Mouse (Mus musculus) lung, embryonic 14.5 days (tissue): ENCODE data around the gene Usp24. TPM values are rescaled to one million over a fixed set of nuclear protein-coding genes. Genes with fewer than 3 reads are reported as not detected.

Source experiments
- ATAC-seq: fragments of 200-750 bp; cut with Nextera tagmentation; 2 replicates; pipeline ENCODE4 v1.8.0; 2017; ENCODE audit warnings: mild to moderate bottlenecking, moderate TSS enrichment, moderate library complexity; ENCODE audit not compliant: insufficient read depth
- DNase-seq: peaks from one replicate; pipeline ENCODE4 v3.0.0-alpha.2; 2015
- H3K27ac ChIP-seq: fragments of 300-500 bp; sonication (generic); 2 replicates; pipeline ENCODE4 v1.5.1; 2014; ENCODE audit warnings: low read depth, mild to moderate bottlenecking, moderate library complexity
- H3K27me3 ChIP-seq: fragments of 300-500 bp; sonication (generic); 2 replicates; pipeline ENCODE4 v1.6.1; 2014; ENCODE audit warnings: low read length, control low read depth; ENCODE audit not compliant: insufficient read depth
- H3K36me3 ChIP-seq: fragments of 300-500 bp; sonication (generic); 2 replicates; pipeline ENCODE4 v1.6.1; 2014; ENCODE audit warnings: control low read depth; ENCODE audit not compliant: insufficient read depth
- H3K4me1 ChIP-seq: fragments of 300-500 bp; sonication (generic); 2 replicates; pipeline ENCODE4 v1.6.1; 2014; ENCODE audit warnings: antibody characterized with exemption, control low read depth; ENCODE audit not compliant: insufficient read depth
- H3K4me2 ChIP-seq: fragments of 300-500 bp; sonication (generic); 2 replicates; pipeline ENCODE4 v1.6.1; 2014; ENCODE audit warnings: mild to moderate bottlenecking
- H3K4me3 ChIP-seq: fragments of 300-500 bp; sonication (generic); 2 replicates; pipeline ENCODE4 v1.5.1; 2014; ENCODE audit warnings: low read depth, low read length
- H3K9ac ChIP-seq: fragments of 300-500 bp; sonication (generic); 2 replicates; pipeline ENCODE4 v1.6.1; 2014
- H3K9me3 ChIP-seq: fragments of 300-500 bp; sonication (generic); 2 replicates; pipeline ENCODE4 v1.6.1; 2016; ENCODE audit warnings: low read depth, low read length, control low read depth
- CTCF ChIP-seq: IDR thresholded peaks from 2 replicates; pipeline ENCODE4 v1.5.1; 2016; ENCODE audit warnings: antibody characterized with exemption, low read depth
- WGBS: fragments of 180-500 bp; shearing (Covaris S2); extraction: QIAGEN DNeasy Blood & Tissue Kit; methylation state at CpG from one replicate; pipeline ENCODE4 v1.1.7; 2014; 5-methylcytosine and 5-hydroxymethylcytosine counted together
- polyA plus RNA-seq: library from polyadenylated mRNA; unstranded; fragments of >200 nt; fragmentation: Nextera tagmentation; extraction: Ambion mirVana; gene quantifications from 2 replicates; pipeline ENCODE4 v1.2.1, GENCODE M21; 2014

Gene Usp24
- polyA plus RNA-seq, 1 experiment from 2014 or later = 12.6 TPM

GRCm38 (mm10) chr4:106312651-106313050, 3.4 kb upstream of the Usp24 start:
- Histone ChIP-seq H3K4me3 (no peak overlapping the region), H3K4me1 (peaks cover 2% of the 10 kb centered on the region; the same call in 1 of the 2 replicates), H3K27me3 (no peaks in the 10 kb centered on the region), H3K27ac (no peak overlapping the region), H3K4me2 (no peak overlapping the region), H3K36me3 (no peaks in the 10 kb centered on the region), H3K9me3 (no peaks in the 10 kb centered on the region), H3K9ac (no peak overlapping the region)
- TF ChIP-seq CTCF = no peak
- 54% methylated on average over 8 of the region's 8 CpGs for WGBS
- DNase-seq = no peak
- no peak for ATAC-seq

GRCm38 (mm10) chr4:106313070-106313469, 2.9 kb upstream of the Usp24 start:
- no peak for TF ChIP-seq CTCF
- H3K27ac ChIP-seq = no peak overlapping the region
- ATAC-seq = no peak
- no peak for DNase-seq
- WGBS = 78% methylated on average over 8 of the region's 8 CpGs
- no peaks in the 10 kb centered on the region for H3K27me3 ChIP-seq
- no peaks in the 10 kb centered on the region for H3K36me3 ChIP-seq
- H3K9me3 ChIP-seq = no peaks in the 10 kb centered on the region
- no peak overlapping the region for H3K4me2 ChIP-seq
- no peak overlapping the region for H3K9ac ChIP-seq
- peaks cover 6% of the 10 kb centered on the region; the same call in 1 of the 2 replicates for H3K4me1 ChIP-seq
- no peak overlapping the region for H3K4me3 ChIP-seq

- no peaks in the 10 kb centered on the region for H3K9me3 ChIP-seq
- DNase-seq (no peak), ATAC-seq (no peak)
- no peak overlapping the region for H3K4me2 ChIP-seq
- H3K4me1 ChIP-seq = peaks cover 7% of the 10 kb centered on the region; the same call in 1 of the 2 replicates
- no peak overlapping the region for H3K27ac ChIP-seq
- no peak overlapping the region for H3K9ac ChIP-seq
- H3K27me3 ChIP-seq = no peaks in the 10 kb centered on the region
- no peak overlapping the region for H3K4me3 ChIP-seq
- TF ChIP-seq CTCF = no peak
- no peaks in the 10 kb centered on the region for H3K36me3 ChIP-seq
- WGBS = 58% methylated on average over 4 of the region's 4 CpGs
These were observed 2.1 kb upstream of the Usp24 start for GRCm38 (mm10) chr4:106313874-106314273.

- Histone ChIP-seq H3K9me3 (no peaks in the 10 kb centered on the region), H3K4me3 (no peak overlapping the region), H3K4me1 (peaks cover 7% of the 10 kb centered on the region; the same call in 1 of the 2 replicates), H3K27me3 (no peaks in the 10 kb centered on the region), H3K4me2 (no peak overlapping the region), H3K9ac (no peak overlapping the region), H3K27ac (no peak overlapping the region), H3K36me3 (no peaks in the 10 kb centered on the region)
- DNase-seq (no peak), ATAC-seq (no peak)
- TF ChIP-seq CTCF = no peak
These were observed 1.7 kb upstream of the Usp24 start for GRCm38 (mm10) chr4:106314291-106314690.

GRCm38 (mm10) chr4:106316351-106317178, 552 bp downstream of the Usp24 start:
- peaks cover 7% of the 10 kb centered on the region; the same call in 1 of the 2 replicates for H3K4me1 ChIP-seq
- TF ChIP-seq CTCF = no peak
- H3K4me2 ChIP-seq = peak overlapping the region; percentile 80
- peak; percentile 77 for ATAC-seq
- H3K9me3 ChIP-seq = no peaks in the 10 kb centered on the region
- peak overlapping the region; percentile 97 for H3K9ac ChIP-seq
- under 1% methylated on average over 80 of the region's 81 CpGs for WGBS
- peak overlapping the region; percentile 90 for H3K27ac ChIP-seq
- no peaks in the 10 kb centered on the region for H3K27me3 ChIP-seq
- no peaks in the 10 kb centered on the region for H3K36me3 ChIP-seq
- peak overlapping the region; percentile 94 for H3K4me3 ChIP-seq
- peak; percentile 65 for DNase-seq

GRCm38 (mm10) chr4:106317179-106318055, 1.4 kb downstream of the Usp24 start:
- H3K27me3 ChIP-seq = no peaks in the 10 kb centered on the region

More at GRCm38 (mm10) chr4:106317179-106318055, 1.4 kb downstream of the Usp24 start:
- Histone ChIP-seq H3K9me3 (no peaks in the 10 kb centered on the region), H3K4me3 (peak overlapping the region; percentile 94), H3K27ac (peak overlapping the region; percentile 90), H3K4me2 (peak overlapping the region; percentile 80), H3K9ac (peak overlapping the region; percentile 97), H3K36me3 (no peaks in the 10 kb centered on the region), H3K4me1 (peaks cover 7% of the 10 kb centered on the region; the same call in 1 of the 2 replicates)
- DNase-seq (peak; percentile 22), ATAC-seq (no peak)
- no peak for TF ChIP-seq CTCF
- WGBS = 14% methylated on average over 19 of the region's 19 CpGs
